Mouse (Mus musculus): Measurements from ENCODE around the gene Ambra1.

DNA sequence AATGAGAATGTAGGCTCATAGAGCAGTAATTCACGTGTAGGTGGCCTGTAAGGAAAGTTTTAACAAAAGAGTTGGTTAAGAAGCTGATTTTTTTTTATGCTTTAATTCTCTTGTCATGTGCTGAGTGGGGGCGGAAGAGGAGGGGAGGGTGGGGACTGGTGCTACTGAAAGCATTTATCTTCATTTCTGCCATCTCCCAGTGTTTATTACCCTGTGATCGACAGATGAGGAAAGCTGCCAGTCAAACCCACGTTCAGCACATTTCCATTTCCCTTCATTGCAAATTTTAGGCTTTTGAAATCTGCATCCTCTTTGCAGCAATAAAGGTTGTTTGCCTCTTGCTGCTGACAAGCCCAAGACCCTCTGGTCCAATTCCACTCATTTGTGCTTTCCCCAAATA lies 129.5 kb downstream of the Ambra1 start:
- no peak for TF ChIP-seq GATA1 (IDR thresholded peaks at IDR 0.05; ENCODE audit: borderline replicate concordance, low read length)
- TF ChIP-seq FLI1 (IDR thresholded peaks at IDR 0.05; ENCODE audit: low read length) = no peak

Measured in megakaryocyte, embryonic 14.5 days (primary cell).